Mouse (Mus musculus) ES-E14 (cell line): ENCODE measurements around the gene Gm4340. TPM values are rescaled to one million over a fixed set of nuclear protein-coding genes. Genes with fewer than 3 reads are reported as not detected.
"Not testable (repeated sequence)": the region's sequence is repeated elsewhere in the genome, so short reads cannot be mapped to it uniquely, and the experiment has no call there.

Source experiments
- DNase-seq: peaks from one replicate; pipeline ENCODE4 v3.0.0-alpha.2; 2013; ENCODE audit warnings: low read depth, low spot score
- H3K27ac ChIP-seq: 2 replicates; pipeline ENCODE4 v1.5.1; 2012; ENCODE audit warnings: low read depth, mild to moderate bottlenecking, low read length, moderate library complexity, mixed read lengths; ENCODE audit not compliant: poor library complexity, insufficient read depth, severe bottlenecking
- H3K36me3 ChIP-seq: 2 replicates; pipeline ENCODE4 v1.6.1; 2012; ENCODE audit warnings: mild to moderate bottlenecking, low read length, moderate library complexity, mixed read lengths; ENCODE audit not compliant: control insufficient read depth, poor library complexity, insufficient read depth, severe bottlenecking
- H3K4me1 ChIP-seq, 2 experiments: fragments of 150-350 bp in 1 of 2; sonication (generic) in 1 of 2; 2 replicates each; pipeline ENCODE4 v1.6.1; 2012; ENCODE audit warnings: low read length in 2 of 2, mild to moderate bottlenecking in 1 of 2, mixed read lengths in 1 of 2; ENCODE audit not compliant: control insufficient read depth in 2 of 2, insufficient read depth in 2 of 2, poor library complexity in 1 of 2
- H3K4me3 ChIP-seq, 2 experiments: fragments of 150-350 bp in 1 of 2; sonication (generic) in 1 of 2; 2 replicates each; pipeline ENCODE4 v1.5.1; 2012; ENCODE audit warnings: low read length in 2 of 2, low read depth in 1 of 2, mild to moderate bottlenecking in 1 of 2, mixed read lengths in 1 of 2; ENCODE audit not compliant: insufficient read depth in 1 of 2, poor library complexity in 1 of 2, severe bottlenecking in 1 of 2
- H3K9ac ChIP-seq: 2 replicates; pipeline ENCODE4 v1.6.1; 2012; ENCODE audit warnings: low read depth, mild to moderate bottlenecking, low read length, mixed read lengths; ENCODE audit not compliant: poor library complexity, insufficient read depth, severe bottlenecking
- H3K9me3 ChIP-seq: fragments of 150-350 bp; sonication (generic); 2 replicates; pipeline ENCODE4 v1.6.1; 2012; ENCODE audit warnings: low read depth, mild to moderate bottlenecking, low read length; ENCODE audit not compliant: control insufficient read depth, insufficient read depth
- in situ Hi-C, 2 experiments: fragments of 600-800 bp; cut with MboI; formaldehyde crosslinking; loops; one replicate each; pipeline ENCODE4 v1.15.1; 2025; ENCODE audit warnings: low sequenced_read_pairs in 2 of 2, inconsistent platforms in 1 of 2; ENCODE audit not compliant: unreplicated experiment in 2 of 2
- total RNA-seq: library from RNA; depleted of rRNA; stranded (reverse); fragments of 300-350 nt; gene quantifications from 2 replicates; pipeline ENCODE4 v1.2.3, GENCODE M21; 2012; rRNA removed

Gene Gm4340
- total RNA-seq = 202 and 294 TPM in 2 replicates

DNA sequence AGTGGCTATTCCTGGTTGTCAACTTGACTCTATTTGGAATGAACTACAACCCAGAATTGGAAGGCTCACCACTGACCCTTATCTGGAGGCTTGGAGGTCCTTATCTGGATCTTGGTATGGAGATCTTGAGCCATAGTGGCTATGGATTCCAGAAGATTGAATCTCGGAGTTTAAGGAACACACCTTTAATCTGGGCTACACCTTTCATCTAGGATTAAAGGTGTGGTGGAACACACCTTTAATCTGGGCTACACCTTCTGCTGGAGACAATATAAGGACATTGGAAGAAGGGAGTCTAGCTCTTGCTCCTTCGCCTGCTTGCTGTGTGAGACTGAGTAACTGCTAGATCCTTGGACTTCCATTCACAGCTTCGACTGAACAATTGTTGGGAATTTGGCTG is at the start of gene Gm4340:
TSS of gene Gm4340 (plus strand) at position 301 of the 400 bp plus-strand sequence.
- DNase-seq, H3K9ac ChIP-seq, H3K4me3 ChIP-seq, H3K4me1 ChIP-seq, H3K36me3 ChIP-seq, H3K27ac ChIP-seq, H3K9me3 ChIP-seq, in situ Hi-C loops: not testable (repeated sequence)

DNA sequence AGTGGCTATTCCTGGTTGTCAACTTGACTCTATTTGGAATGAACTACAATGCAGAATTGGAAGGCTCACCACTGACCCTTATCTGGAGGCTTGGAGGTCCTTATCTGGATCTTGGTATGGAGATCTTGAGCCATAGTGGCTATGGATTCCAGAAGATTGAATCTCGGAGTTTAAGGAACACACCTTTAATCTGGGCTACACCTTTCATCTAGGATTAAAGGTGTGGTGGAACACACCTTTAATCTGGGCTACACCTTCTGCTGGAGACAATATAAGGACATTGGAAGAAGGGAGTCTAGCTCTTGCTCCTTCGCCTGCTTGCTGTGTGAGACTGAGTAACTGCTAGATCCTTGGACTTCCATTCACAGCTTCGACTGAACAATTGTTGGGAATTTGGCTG is 42.6 kb upstream of the Gm4340 start, which contains the start of gene Gm6763:
TSS of gene Gm6763 (plus strand) at position 301 of the 400 bp plus-strand sequence.
- H3K9me3 ChIP-seq, H3K9ac ChIP-seq, H3K4me3 ChIP-seq, H3K27ac ChIP-seq, DNase-seq, H3K4me1 ChIP-seq, H3K36me3 ChIP-seq, in situ Hi-C loops: not testable (repeated sequence)

DNA sequence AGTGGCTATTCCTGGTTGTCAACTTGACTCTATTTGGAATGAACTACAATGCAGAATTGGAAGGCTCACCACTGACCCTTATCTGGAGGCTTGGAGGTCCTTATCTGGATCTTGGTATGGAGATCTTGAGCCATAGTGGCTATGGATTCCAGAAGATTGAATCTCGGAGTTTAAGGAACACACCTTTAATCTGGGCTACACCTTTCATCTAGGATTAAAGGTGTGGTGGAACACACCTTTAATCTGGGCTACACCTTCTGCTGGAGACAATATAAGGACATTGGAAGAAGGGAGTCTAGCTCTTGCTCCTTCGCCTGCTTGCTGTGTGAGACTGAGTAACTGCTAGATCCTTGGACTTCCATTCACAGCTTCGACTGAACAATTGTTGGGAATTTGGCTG is 34.1 kb upstream of the Gm4340 start, which contains the start of gene Gm8764:
TSS of gene Gm8764 (plus strand) at position 301 of the 400 bp plus-strand sequence.
- H3K9ac ChIP-seq, DNase-seq, in situ Hi-C loops, H3K4me1 ChIP-seq, H3K36me3 ChIP-seq, H3K4me3 ChIP-seq, H3K9me3 ChIP-seq, H3K27ac ChIP-seq: not testable (repeated sequence)

DNA sequence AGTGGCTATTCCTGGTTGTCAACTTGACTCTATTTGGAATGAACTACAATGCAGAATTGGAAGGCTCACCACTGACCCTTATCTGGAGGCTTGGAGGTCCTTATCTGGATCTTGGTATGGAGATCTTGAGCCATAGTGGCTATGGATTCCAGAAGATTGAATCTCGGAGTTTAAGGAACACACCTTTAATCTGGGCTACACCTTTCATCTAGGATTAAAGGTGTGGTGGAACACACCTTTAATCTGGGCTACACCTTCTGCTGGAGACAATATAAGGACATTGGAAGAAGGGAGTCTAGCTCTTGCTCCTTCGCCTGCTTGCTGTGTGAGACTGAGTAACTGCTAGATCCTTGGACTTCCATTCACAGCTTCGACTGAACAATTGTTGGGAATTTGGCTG is 25.6 kb upstream of the Gm4340 start, which contains the start of gene Gm21304:
TSS of gene Gm21304 (plus strand) at position 301 of the 400 bp plus-strand sequence.
- H3K9me3 ChIP-seq, H3K4me3 ChIP-seq, H3K36me3 ChIP-seq, H3K4me1 ChIP-seq, DNase-seq, in situ Hi-C loops, H3K27ac ChIP-seq, H3K9ac ChIP-seq: not testable (repeated sequence)

DNA sequence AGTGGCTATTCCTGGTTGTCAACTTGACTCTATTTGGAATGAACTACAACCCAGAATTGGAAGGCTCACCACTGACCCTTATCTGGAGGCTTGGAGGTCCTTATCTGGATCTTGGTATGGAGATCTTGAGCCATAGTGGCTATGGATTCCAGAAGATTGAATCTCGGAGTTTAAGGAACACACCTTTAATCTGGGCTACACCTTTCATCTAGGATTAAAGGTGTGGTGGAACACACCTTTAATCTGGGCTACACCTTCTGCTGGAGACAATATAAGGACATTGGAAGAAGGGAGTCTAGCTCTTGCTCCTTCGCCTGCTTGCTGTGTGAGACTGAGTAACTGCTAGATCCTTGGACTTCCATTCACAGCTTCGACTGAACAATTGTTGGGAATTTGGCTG is 17.1 kb upstream of the Gm4340 start, which contains the start of gene Gm21312:
TSS of gene Gm21312 (plus strand) at position 301 of the 400 bp plus-strand sequence.
- H3K9me3 ChIP-seq, H3K27ac ChIP-seq, H3K9ac ChIP-seq, H3K4me3 ChIP-seq, H3K36me3 ChIP-seq, H3K4me1 ChIP-seq, DNase-seq, in situ Hi-C loops: not testable (repeated sequence)

DNA sequence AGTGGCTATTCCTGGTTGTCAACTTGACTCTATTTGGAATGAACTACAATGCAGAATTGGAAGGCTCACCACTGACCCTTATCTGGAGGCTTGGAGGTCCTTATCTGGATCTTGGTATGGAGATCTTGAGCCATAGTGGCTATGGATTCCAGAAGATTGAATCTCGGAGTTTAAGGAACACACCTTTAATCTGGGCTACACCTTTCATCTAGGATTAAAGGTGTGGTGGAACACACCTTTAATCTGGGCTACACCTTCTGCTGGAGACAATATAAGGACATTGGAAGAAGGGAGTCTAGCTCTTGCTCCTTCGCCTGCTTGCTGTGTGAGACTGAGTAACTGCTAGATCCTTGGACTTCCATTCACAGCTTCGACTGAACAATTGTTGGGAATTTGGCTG is 8.6 kb upstream of the Gm4340 start, which contains the start of gene Gm20765:
TSS of gene Gm20765 (plus strand) at position 301 of the 400 bp plus-strand sequence.
- H3K9me3 ChIP-seq, H3K27ac ChIP-seq, H3K4me1 ChIP-seq, H3K9ac ChIP-seq, DNase-seq, H3K4me3 ChIP-seq, H3K36me3 ChIP-seq, in situ Hi-C loops: not testable (repeated sequence)
